Mouse (Mus musculus) embryonic facial prominence, embryonic 15.5 days (tissue): ENCODE data around the gene Rrp1b. TPM values are rescaled to one million over a fixed set of nuclear protein-coding genes. Genes with fewer than 3 reads are reported as not detected.
A peak's percentile ranks its signal among the peaks of the same experiment; 100 is the strongest.
"Not testable (repeated sequence)": the region's sequence is repeated elsewhere in the genome, so short reads cannot be mapped to it uniquely, and the experiment has no call there.

ENCODE experiments used
- ATAC-seq: fragments of 200-750 bp; cut with Nextera tagmentation; 2 replicates; pipeline ENCODE4 v1.8.0; 2017; ENCODE audit warnings: low read depth, moderate TSS enrichment; ENCODE audit not compliant: insufficient number of reproducible peaks, low FRiP score, low TSS enrichment
- H3K27ac ChIP-seq: fragments of 300-500 bp; sonication (generic); replicated peaks from 2 replicates; pipeline ENCODE4 v1.5.1; 2015; ENCODE audit warnings: mild to moderate bottlenecking, inconsistent platforms
- H3K27me3 ChIP-seq: fragments of 300-500 bp; sonication (generic); 2 replicates; pipeline ENCODE4 v1.6.1; 2015; ENCODE audit warnings: inconsistent platforms
- H3K36me3 ChIP-seq: fragments of 300-500 bp; sonication (generic); 2 replicates; pipeline ENCODE4 v1.6.1; 2015; ENCODE audit warnings: mild to moderate bottlenecking, inconsistent platforms
- H3K4me1 ChIP-seq: fragments of 300-500 bp; sonication (generic); 2 replicates; pipeline ENCODE4 v1.6.1; 2015; ENCODE audit warnings: inconsistent platforms
- H3K4me2 ChIP-seq: fragments of 300-500 bp; sonication (generic); replicated peaks from 2 replicates; pipeline ENCODE4 v1.6.1; 2015; ENCODE audit warnings: mild to moderate bottlenecking, inconsistent platforms
- H3K4me3 ChIP-seq: fragments of 300-500 bp; sonication (generic); replicated peaks from 2 replicates; pipeline ENCODE4 v1.5.1; 2015; ENCODE audit warnings: mild to moderate bottlenecking, inconsistent platforms
- H3K9ac ChIP-seq: fragments of 300-500 bp; sonication (generic); 2 replicates; pipeline ENCODE4 v1.6.1; 2015; ENCODE audit warnings: inconsistent platforms
- H3K9me3 ChIP-seq: fragments of 300-500 bp; sonication (generic); replicated peaks from 2 replicates; pipeline ENCODE4 v1.6.1; 2016; ENCODE audit warnings: inconsistent platforms
- WGBS: fragments of 180-500 bp; shearing (Covaris S2); methylation state at CpG from one replicate; pipeline ENCODE4 v1.1.7; 2015; 5-methylcytosine and 5-hydroxymethylcytosine counted together
- polyA plus RNA-seq: library from polyadenylated mRNA; unstranded; fragments of >200 nt; fragmentation: Nextera tagmentation; extraction: Ambion mirVana; gene quantifications from 2 replicates; pipeline ENCODE4 v1.2.1, GENCODE M21; 2015

Gene Rrp1b
- polyA plus RNA-seq, 1 experiment from 2014 or later: 57.9 TPM

GRCm38 (mm10) chr17:32091032-32091363 is 55.1 kb downstream of the Rrp1b start:
- 14% methylated on average over 1 of the region's 1 CpGs for WGBS
- Histone ChIP-seq H3K9me3 (no peaks in the 10 kb centered on the region), H3K27ac (peak overlapping the region; percentile 71), H3K4me2 (peak overlapping the region; percentile 54), H3K4me3 (peak overlapping the region; percentile 33), H3K36me3 (no peaks in the 10 kb centered on the region), H3K9ac (no peak overlapping the region), H3K4me1 (peaks cover 12% of the 10 kb centered on the region), H3K27me3 (no peaks in the 10 kb centered on the region)
- ATAC-seq: no peak

- H3K27ac ChIP-seq: peak overlapping the region; percentile 71
- peak; percentile 85 for ATAC-seq
- H3K4me1 ChIP-seq: peaks cover 12% of the 10 kb centered on the region
- not testable (repeated sequence) for H3K9me3 ChIP-seq, H3K36me3 ChIP-seq, H3K27me3 ChIP-seq, H3K9ac ChIP-seq
- 5% methylated on average over 16 of the region's 16 CpGs for WGBS
- H3K4me3 ChIP-seq: peak overlapping the region; percentile 33
- peak overlapping the region; percentile 54 for H3K4me2 ChIP-seq
Measured at GRCm38 (mm10) chr17:32091364-32092240, 55.7 kb downstream of the Rrp1b start.

- peaks cover 12% of the 10 kb centered on the region for H3K4me1 ChIP-seq
- H3K9ac ChIP-seq: no peak overlapping the region
- 96% methylated on average over 1 of the region's 1 CpGs for WGBS
- no peaks in the 10 kb centered on the region for H3K36me3 ChIP-seq
- no peak overlapping the region for H3K27ac ChIP-seq
- no peak overlapping the region for H3K4me3 ChIP-seq
- no peaks in the 10 kb centered on the region for H3K27me3 ChIP-seq
- ATAC-seq: no peak
- no peaks in the 10 kb centered on the region for H3K9me3 ChIP-seq
- no peak overlapping the region for H3K4me2 ChIP-seq
Measured at GRCm38 (mm10) chr17:32092241-32092619, 56.3 kb downstream of the Rrp1b start.

GRCm38 (mm10) chr17:32092895-32093294 is 57.0 kb downstream of the Rrp1b start:
- no peaks in the 10 kb centered on the region for H3K36me3 ChIP-seq
- no peak overlapping the region for H3K27ac ChIP-seq
- no peak for ATAC-seq
- H3K4me1 ChIP-seq: peaks cover 12% of the 10 kb centered on the region
- H3K4me2 ChIP-seq: no peak overlapping the region
- H3K9ac ChIP-seq: no peak overlapping the region
- H3K4me3 ChIP-seq: no peak overlapping the region
- no peaks in the 10 kb centered on the region for H3K9me3 ChIP-seq
- H3K27me3 ChIP-seq: peaks cover 3% of the 10 kb centered on the region; the same call in 1 of the 2 replicates
- 76% methylated on average over 5 of the region's 5 CpGs for WGBS

GRCm38 (mm10) chr17:32097676-32098075 is 61.8 kb downstream of the Rrp1b start:
- Histone ChIP-seq H3K4me3 (no peak overlapping the region), H3K9ac (no peak overlapping the region), H3K4me1 (peaks cover 10% of the 10 kb centered on the region), H3K27me3 (peaks cover 24% of the 10 kb centered on the region), H3K27ac (no peak overlapping the region), H3K9me3 (no peaks in the 10 kb centered on the region), H3K36me3 (no peaks in the 10 kb centered on the region), H3K4me2 (no peak overlapping the region)
- 55% methylated on average over 1 of the region's 1 CpGs for WGBS
- ATAC-seq: no peak

GRCm38 (mm10) chr17:32098905-32099304 is 63.0 kb downstream of the Rrp1b start:
- not testable (repeated sequence) for H3K4me2 ChIP-seq, H3K9me3 ChIP-seq, ATAC-seq, H3K36me3 ChIP-seq, H3K9ac ChIP-seq, H3K4me3 ChIP-seq, H3K27ac ChIP-seq
- Histone ChIP-seq H3K27me3 (peaks cover 30% of the 10 kb centered on the region), H3K4me1 (peaks cover 10% of the 10 kb centered on the region)
- WGBS: 91% methylated on average over 6 of the region's 6 CpGs

GRCm38 (mm10) chr17:32099574-32099942 is 63.7 kb downstream of the Rrp1b start:
- WGBS: 29% methylated on average over 8 of the region's 8 CpGs
- no peaks in the 10 kb centered on the region for H3K9me3 ChIP-seq

GRCm38 (mm10) chr17:32099943-32100586 is 64.2 kb downstream of the Rrp1b start:
- Histone ChIP-seq H3K4me3 (peak overlapping the region; percentile 47), H3K4me1 (peaks cover 10% of the 10 kb centered on the region), H3K27ac (no peak overlapping the region), H3K9ac (0 out of 2 replicates have a peak overlapping the region, but pooled peaks have one; percentile 19), H3K9me3 (no peaks in the 10 kb centered on the region), H3K4me2 (peak overlapping the region; percentile 90), H3K36me3 (no peaks in the 10 kb centered on the region), H3K27me3 (peaks cover 30% of the 10 kb centered on the region)
- WGBS: 1% methylated on average over 44 of the region's 44 CpGs
- ATAC-seq: peak; percentile 71; the same call in 1 of the 2 replicates

More at GRCm38 (mm10) chr17:32099574-32099942, 63.7 kb downstream of the Rrp1b start:
- H3K27ac ChIP-seq: no peak overlapping the region
- peak overlapping the region; percentile 90 for H3K4me2 ChIP-seq
- ATAC-seq: no peak
- H3K9ac ChIP-seq: no peak overlapping the region
- peak overlapping the region; percentile 47 for H3K4me3 ChIP-seq
- peaks cover 10% of the 10 kb centered on the region for H3K4me1 ChIP-seq
- no peaks in the 10 kb centered on the region for H3K36me3 ChIP-seq
- H3K27me3 ChIP-seq: peaks cover 30% of the 10 kb centered on the region

- Histone ChIP-seq H3K36me3 (no peaks in the 10 kb centered on the region), H3K27me3 (peaks cover 26% of the 10 kb centered on the region), H3K27ac (no peak overlapping the region), H3K9ac (no peak overlapping the region), H3K9me3 (no peaks in the 10 kb centered on the region), H3K4me2 (no peak overlapping the region), H3K4me1 (peaks cover 10% of the 10 kb centered on the region), H3K4me3 (no peak overlapping the region)
- WGBS: 17% methylated on average over 4 of the region's 4 CpGs
- no peak for ATAC-seq
Measured at GRCm38 (mm10) chr17:32103054-32103453, 67.2 kb downstream of the Rrp1b start.

GRCm38 (mm10) chr17:32106358-32106757 is 70.5 kb downstream of the Rrp1b start:
- Histone ChIP-seq H3K9ac (no peak overlapping the region), H3K4me1 (peaks cover 12% of the 10 kb centered on the region; the same call in 1 of the 2 replicates)
- WGBS: 50% methylated on average over 2 of the region's 2 CpGs

GRCm38 (mm10) chr17:32107877-32108276 is 72.0 kb downstream of the Rrp1b start:
- Histone ChIP-seq H3K4me1 (peaks cover 12% of the 10 kb centered on the region; the same call in 1 of the 2 replicates), H3K27ac (no peak overlapping the region), H3K9me3 (no peaks in the 10 kb centered on the region), H3K4me2 (no peak overlapping the region), H3K9ac (no peak overlapping the region), H3K4me3 (no peak overlapping the region), H3K27me3 (peaks cover 4% of the 10 kb centered on the region; the same call in 1 of the 2 replicates), H3K36me3 (no peaks in the 10 kb centered on the region)
- no peak for ATAC-seq
- 52% methylated on average over 5 of the region's 5 CpGs for WGBS

More at GRCm38 (mm10) chr17:32106358-32106757, 70.5 kb downstream of the Rrp1b start:
- H3K4me3 ChIP-seq: no peak overlapping the region
- no peaks in the 10 kb centered on the region for H3K36me3 ChIP-seq
- no peak for ATAC-seq
- no peak overlapping the region for H3K4me2 ChIP-seq
- H3K27me3 ChIP-seq: peaks cover 9% of the 10 kb centered on the region; the same call in 1 of the 2 replicates
- no peaks in the 10 kb centered on the region for H3K9me3 ChIP-seq
- no peak overlapping the region for H3K27ac ChIP-seq
